Mouse (Mus musculus): ENCODE data around the gene Gstp3. TPM values are rescaled to one million over a fixed set of nuclear protein-coding genes. Genes with fewer than 3 reads are reported as not detected.

Gstp3 gene
- polyA plus RNA-seq, 1 experiment from 2014 or later = 0.32 TPM

DNA sequence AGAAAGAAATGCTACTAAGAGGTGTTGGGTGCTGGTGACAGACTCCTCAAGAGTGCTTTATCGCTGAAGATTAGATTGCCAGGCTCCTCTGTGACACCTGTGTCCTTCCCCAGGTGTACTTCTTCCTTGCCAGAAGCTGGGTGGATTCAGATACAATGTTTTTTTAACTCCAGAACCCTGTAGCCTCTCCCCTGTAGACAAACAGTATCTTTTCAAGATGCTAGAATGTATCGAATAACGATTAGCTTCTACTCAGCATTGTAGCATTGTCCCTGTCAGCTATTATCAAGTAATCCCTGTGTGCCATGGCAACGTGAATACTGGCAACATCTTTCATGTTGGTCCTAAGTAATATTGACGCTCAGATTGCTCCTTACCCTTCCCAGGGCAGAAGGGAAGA is 25.6 kb downstream of the Gstp3 start:
- Histone ChIP-seq H3K36me3 (peaks cover 12% of the 10 kb centered on the region), H3K4me2 (no peak overlapping the region), H3K4me3 (no peak overlapping the region), H3K9ac (no peak overlapping the region), H3K27ac (no peak overlapping the region), H3K9me3 (no peaks in the 10 kb centered on the region), H3K4me1 (peaks cover 19% of the 10 kb centered on the region), H3K27me3 (no peaks in the 10 kb centered on the region)
- no peak for ATAC-seq (ENCODE audit: insufficient number of reproducible peaks, insufficient read depth, low FRiP score, low TSS enrichment, low read depth)
- 67% methylated on average over 5 of the region's 5 CpGs for WGBS

DNA sequence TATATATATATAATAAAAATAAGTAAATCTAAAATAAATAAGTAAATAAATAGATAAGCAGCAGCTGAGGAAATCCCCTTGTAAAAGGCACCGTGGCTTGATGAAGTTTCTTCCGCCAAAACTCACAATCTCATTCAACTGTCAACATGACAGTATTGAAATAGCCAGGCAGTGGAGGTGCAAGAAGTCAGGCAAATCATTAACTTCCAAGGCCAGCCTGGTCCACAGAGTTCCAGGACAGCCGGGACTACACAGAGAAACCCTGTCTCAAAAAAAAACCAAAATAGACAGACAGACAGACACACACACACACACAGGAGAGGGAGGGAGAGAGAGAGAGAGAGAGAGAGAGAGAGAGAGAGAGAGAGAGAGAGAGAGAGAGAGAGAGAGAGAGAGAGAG is 26.1 kb downstream of the Gstp3 start:
- H3K4me2 ChIP-seq = no peak overlapping the region
- peaks cover 17% of the 10 kb centered on the region for H3K4me1 ChIP-seq
- H3K27ac ChIP-seq = no peak overlapping the region
- ATAC-seq (ENCODE audit: insufficient number of reproducible peaks, insufficient read depth, low FRiP score, low TSS enrichment, low read depth) = no peak
- no peak overlapping the region for H3K9ac ChIP-seq
- H3K27me3 ChIP-seq = no peaks in the 10 kb centered on the region
- H3K9me3 ChIP-seq = no peaks in the 10 kb centered on the region
- no peak overlapping the region for H3K4me3 ChIP-seq
- WGBS = 78% methylated on average over 3 of the region's 3 CpGs
- peaks cover 12% of the 10 kb centered on the region for H3K36me3 ChIP-seq

DNA sequence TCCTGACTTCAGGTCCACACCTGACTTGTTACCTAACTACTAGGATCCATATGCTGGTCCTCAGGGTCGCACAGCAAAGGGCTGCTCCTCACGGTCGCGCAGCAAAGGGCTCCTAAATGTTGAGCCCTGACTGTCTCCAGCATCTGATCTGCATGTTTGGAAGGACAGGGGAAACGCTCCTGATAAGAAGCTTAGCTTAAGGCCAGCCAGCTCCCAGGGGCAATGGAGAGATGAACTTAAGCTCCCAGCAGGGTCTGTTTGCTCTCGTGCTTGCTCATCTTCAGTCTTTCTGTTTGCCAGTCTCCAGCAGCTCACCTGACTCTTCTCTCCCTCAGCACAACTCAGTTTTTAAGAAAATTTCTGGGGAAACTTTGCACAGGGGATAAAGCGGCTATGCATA is 26.7 kb downstream of the Gstp3 start:
- Histone ChIP-seq H3K4me3 (no peak overlapping the region), H3K27ac (no peak overlapping the region), H3K4me1 (peaks cover 14% of the 10 kb centered on the region), H3K27me3 (no peaks in the 10 kb centered on the region), H3K9ac (no peak overlapping the region), H3K9me3 (no peaks in the 10 kb centered on the region), H3K4me2 (no peak overlapping the region), H3K36me3 (peaks cover 12% of the 10 kb centered on the region)
- WGBS = 52% methylated on average over 7 of the region's 7 CpGs
- no peak for ATAC-seq (ENCODE audit: insufficient number of reproducible peaks, insufficient read depth, low FRiP score, low TSS enrichment, low read depth)

- Histone ChIP-seq H3K4me2 (no peak overlapping the region), H3K4me1 (no peaks in the 10 kb centered on the region), H3K36me3 (no peaks in the 10 kb centered on the region), H3K9ac (no peak overlapping the region), H3K27me3 (no peaks in the 10 kb centered on the region), H3K27ac (no peak overlapping the region), H3K9me3 (peaks cover 4% of the 10 kb centered on the region; the same call in 1 of the 2 replicates), H3K4me3 (no peak overlapping the region)
- no peak for ATAC-seq (ENCODE audit: insufficient number of reproducible peaks, insufficient read depth, low FRiP score, low TSS enrichment, low read depth)
These were observed 31.8 kb downstream of the Gstp3 start for GRCm38 (mm10) chr19:4027576-4027975.

DNA sequence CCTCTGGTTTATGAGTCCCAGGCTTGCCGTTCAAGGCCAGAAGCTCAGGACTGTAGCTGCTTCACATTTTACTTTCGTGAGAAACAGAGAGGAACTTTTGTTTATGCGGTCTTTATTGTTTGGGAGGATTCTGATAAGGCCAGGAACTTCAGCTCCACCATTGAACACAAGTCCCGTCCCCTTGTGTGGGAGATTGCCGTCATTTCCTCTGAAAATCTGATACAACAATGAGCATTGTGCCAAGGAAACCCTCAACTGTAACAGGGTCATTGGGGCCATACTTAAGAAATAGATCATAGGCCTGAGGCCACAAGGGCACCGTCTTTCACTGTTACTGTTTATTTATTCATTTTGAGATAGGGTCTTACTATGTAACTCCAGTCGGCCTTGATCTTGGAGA is 36.2 kb downstream of the Gstp3 start:
- WGBS = 75% methylated on average over 7 of the region's 7 CpGs
- no peak overlapping the region for H3K4me3 ChIP-seq

DNA sequence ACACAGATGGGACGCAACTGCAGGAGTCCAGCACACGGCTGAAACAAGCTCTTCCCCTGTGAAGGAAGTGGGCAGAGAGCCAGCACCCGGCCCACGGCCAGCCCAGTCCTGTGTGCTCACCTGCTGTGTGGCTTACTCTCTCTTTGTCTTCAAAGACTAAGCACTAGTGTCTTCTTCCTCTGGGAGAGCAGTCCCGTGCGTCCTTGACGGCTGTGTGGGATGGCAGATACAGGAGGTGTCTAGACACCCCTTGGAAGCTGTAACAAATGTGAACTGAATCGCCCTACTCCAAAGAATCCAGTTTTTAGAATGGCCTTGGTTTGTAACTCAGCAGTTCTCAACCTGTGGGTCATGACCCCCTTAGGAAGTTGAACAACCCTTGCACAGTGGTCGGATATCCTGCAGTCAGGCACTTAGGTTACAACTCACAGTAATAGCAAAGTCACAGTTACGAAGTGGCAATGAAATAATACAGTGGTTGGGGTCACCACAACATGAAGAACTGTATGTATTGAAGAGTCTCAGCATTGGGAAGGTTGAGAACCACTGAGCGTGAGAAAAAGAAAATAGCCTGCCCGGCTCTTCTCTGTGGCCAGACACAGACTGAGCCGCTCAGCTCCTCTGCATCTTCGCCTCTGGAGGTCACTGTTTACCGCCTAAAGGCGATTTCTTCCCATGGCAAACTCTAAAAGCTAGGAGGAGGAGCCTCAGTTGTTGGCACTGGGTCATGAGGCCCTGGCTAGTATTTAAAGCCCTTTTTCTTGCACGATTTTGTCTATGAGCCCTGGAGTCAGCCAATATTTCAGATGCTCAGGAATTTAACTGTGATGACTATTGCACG is 40.4 kb downstream of the Gstp3 start:
- no peak overlapping the region for H3K4me2 ChIP-seq
- 0 out of 2 replicates have a peak overlapping the region, but pooled peaks have one; percentile 0 for H3K9ac ChIP-seq
- H3K36me3 ChIP-seq = no peaks in the 10 kb centered on the region
- H3K27ac ChIP-seq = no peak overlapping the region
- H3K4me3 ChIP-seq = no peak overlapping the region
- WGBS = 33% methylated on average over 18 of the region's 18 CpGs
- H3K4me1 ChIP-seq = peaks cover 10% of the 10 kb centered on the region; the same call in 1 of the 2 replicates
- H3K27me3 ChIP-seq = no peaks in the 10 kb centered on the region
- peak; percentile 68; the same call in 1 of the 2 replicates for ATAC-seq (ENCODE audit: insufficient number of reproducible peaks, insufficient read depth, low FRiP score, low TSS enrichment, low read depth)
- no peaks in the 10 kb centered on the region for H3K9me3 ChIP-seq

More for the DNA sequence above, 36.2 kb downstream of the Gstp3 start:
- Histone ChIP-seq H3K27me3 (no peaks in the 10 kb centered on the region), H3K4me2 (no peak overlapping the region), H3K4me1 (peaks cover 10% of the 10 kb centered on the region; the same call in 1 of the 2 replicates), H3K9me3 (peaks cover 4% of the 10 kb centered on the region; the same call in 1 of the 2 replicates), H3K9ac (no peak overlapping the region), H3K36me3 (no peaks in the 10 kb centered on the region), H3K27ac (no peak overlapping the region)
- ATAC-seq (ENCODE audit: insufficient number of reproducible peaks, insufficient read depth, low FRiP score, low TSS enrichment, low read depth) = no peak

GRCm38 (mm10) chr19:4017921-4018587 is 41.3 kb downstream of the Gstp3 start:
- ATAC-seq (ENCODE audit: insufficient number of reproducible peaks, insufficient read depth, low FRiP score, low TSS enrichment, low read depth) = no peak
- H3K9ac ChIP-seq = no peak overlapping the region
- H3K4me3 ChIP-seq = no peak overlapping the region
- H3K4me2 ChIP-seq = no peak overlapping the region
- no peaks in the 10 kb centered on the region for H3K27me3 ChIP-seq
- no peaks in the 10 kb centered on the region for H3K9me3 ChIP-seq
- no peaks in the 10 kb centered on the region for H3K36me3 ChIP-seq
- H3K27ac ChIP-seq = no peak overlapping the region
- H3K4me1 ChIP-seq = peaks cover 12% of the 10 kb centered on the region; the same call in 1 of the 2 replicates
- WGBS = 54% methylated on average over 10 of the region's 10 CpGs

- H3K27me3 ChIP-seq = no peaks in the 10 kb centered on the region
- H3K4me2 ChIP-seq = no peak overlapping the region
- H3K9me3 ChIP-seq = no peaks in the 10 kb centered on the region
- H3K36me3 ChIP-seq = peaks cover 5% of the 10 kb centered on the region; the same call in 1 of the 2 replicates
- ATAC-seq (ENCODE audit: insufficient number of reproducible peaks, insufficient read depth, low FRiP score, low TSS enrichment, low read depth) = no peak
- 44% methylated on average over 5 of the region's 5 CpGs for WGBS
- no peak overlapping the region for H3K9ac ChIP-seq
- H3K4me3 ChIP-seq = no peak overlapping the region
- no peak overlapping the region for H3K27ac ChIP-seq
- H3K4me1 ChIP-seq = peaks cover 20% of the 10 kb centered on the region
These were observed 43.7 kb downstream of the Gstp3 start for GRCm38 (mm10) chr19:4015635-4016034.

GRCm38 (mm10) chr19:4014802-4015201 is 44.6 kb downstream of the Gstp3 start:
- Histone ChIP-seq H3K9me3 (no peaks in the 10 kb centered on the region), H3K4me2 (no peak overlapping the region), H3K4me1 (peaks cover 20% of the 10 kb centered on the region), H3K27me3 (no peaks in the 10 kb centered on the region), H3K4me3 (no peak overlapping the region), H3K9ac (peak overlapping the region; percentile 32; the same call in 1 of the 2 replicates), H3K27ac (no peak overlapping the region), H3K36me3 (peaks cover 8% of the 10 kb centered on the region)
- ATAC-seq (ENCODE audit: insufficient number of reproducible peaks, insufficient read depth, low FRiP score, low TSS enrichment, low read depth) = no peak

- Histone ChIP-seq H3K27me3 (no peaks in the 10 kb centered on the region), H3K4me3 (peak overlapping the region; percentile 87), H3K36me3 (peaks cover 25% of the 10 kb centered on the region), H3K27ac (0 out of 2 replicates have a peak overlapping the region, but pooled peaks have one; percentile 12), H3K4me1 (peaks cover 11% of the 10 kb centered on the region), H3K9ac (peak overlapping the region; percentile 71), H3K4me2 (peak overlapping the region; percentile 72), H3K9me3 (no peaks in the 10 kb centered on the region)
- no peak; the same call in 1 of the 2 replicates for ATAC-seq (ENCODE audit: insufficient number of reproducible peaks, insufficient read depth, low FRiP score, low TSS enrichment, low read depth)
- 18% methylated on average over 9 of the region's 9 CpGs for WGBS
These were observed 46.3 kb downstream of the Gstp3 start for GRCm38 (mm10) chr19:4013066-4013465.

DNA sequence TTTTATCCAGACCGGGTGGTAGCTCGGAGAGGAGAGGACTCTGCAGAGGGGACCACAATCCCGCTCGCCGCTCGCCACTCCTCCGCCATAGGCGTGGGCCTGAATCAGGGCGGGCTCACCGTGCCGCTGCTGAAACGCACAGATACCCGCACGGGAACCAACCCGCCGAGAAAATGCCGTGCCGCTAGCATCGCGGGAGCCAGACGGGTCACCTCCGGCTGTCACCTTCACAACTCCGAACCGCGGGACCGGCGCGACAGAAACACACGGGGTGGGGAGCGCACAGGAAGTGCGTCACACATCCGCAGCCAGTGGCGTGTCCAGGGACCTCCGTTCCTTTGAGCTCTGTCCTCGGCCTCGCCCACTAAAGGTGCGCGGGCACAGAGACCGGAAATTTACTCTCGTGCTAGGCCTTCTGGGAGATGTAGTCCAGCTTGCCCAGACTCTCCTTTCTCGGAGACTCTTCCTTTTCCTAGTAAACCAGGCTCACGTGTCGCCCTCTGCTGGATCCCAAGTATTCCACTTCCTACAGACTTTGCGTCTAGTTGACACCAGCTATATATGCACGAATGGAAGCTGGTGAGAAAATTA is 46.8 kb downstream of the Gstp3 start, which contains the start of gene Ndufv1:
Gene Ndufv1, minus strand, starts transcription at position 375 of the 591 bp plus-strand sequence.
- H3K27ac ChIP-seq = 0 out of 2 replicates have a peak within 1 kb of the TSS, but pooled peaks have one; percentile 12
- WGBS = under 1% methylated on average over 45 of the region's 45 CpGs

More for the DNA sequence above, 46.8 kb downstream of the Gstp3 start, which contains the start of gene Ndufv1:
- peak; percentile 99 for ATAC-seq (ENCODE audit: insufficient number of reproducible peaks, insufficient read depth, low FRiP score, low TSS enrichment, low read depth)
- peak within 1 kb of the TSS; percentile 85 for H3K9ac ChIP-seq
- H3K36me3 ChIP-seq = peaks cover 31% of the 10 kb centered on the region
- H3K4me3 ChIP-seq = peak within 1 kb of the TSS; percentile 87
- H3K4me1 ChIP-seq = peaks cover 11% of the 10 kb centered on the region
- no peaks in the 10 kb centered on the region for H3K27me3 ChIP-seq
- peak within 1 kb of the TSS; percentile 72 for H3K4me2 ChIP-seq
- H3K9me3 ChIP-seq = no peaks in the 10 kb centered on the region

Data from embryonic facial prominence, embryonic 13.5 days (tissue).